ENCODE assay signal across 8 mouse cellular contexts in the genomic region with DNA sequence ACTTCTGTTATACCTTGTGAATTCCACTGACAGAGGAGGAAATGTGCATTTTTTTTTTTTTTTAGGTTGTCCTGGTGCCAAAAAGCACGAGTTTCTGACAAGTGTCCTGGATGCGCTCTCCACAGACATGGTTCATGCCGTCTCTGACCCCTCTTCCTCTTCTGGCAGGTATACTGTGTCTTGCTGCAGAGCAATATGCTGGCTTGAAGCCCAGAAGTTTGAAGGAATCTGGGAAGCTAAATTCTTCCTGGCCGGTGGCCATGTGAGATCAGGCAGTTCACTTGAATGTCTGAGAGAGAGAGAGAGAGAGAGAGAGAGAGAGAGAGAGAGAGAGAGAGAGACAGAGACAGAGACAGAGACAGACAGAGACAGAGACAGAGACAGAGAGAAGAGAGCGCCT.
DNase-seq lines count a peak whose midpoint lies in the region; ATAC-seq lines count a peak whose summit lies in the region.

No protein-coding gene starts in this region.

- H3K27ac ChIP-seq in limb, embryonic 13.5 days, result no peak overlapping the region
- no peak overlapping the region for H3K27ac ChIP-seq in limb, embryonic 10.5 days
- no peak overlapping the region for H3K27ac ChIP-seq in embryonic facial prominence, embryonic 14.5 days (replicated peaks; ENCODE audit: low read depth, low read length)

- H3K27me3 ChIP-seq in limb, embryonic 13.5 days, result no peaks in the 10 kb centered on the region
- H3K27me3 ChIP-seq in limb, embryonic 10.5 days (ENCODE audit: low read depth, poor library complexity, severe bottlenecking), result no peaks in the 10 kb centered on the region
- H3K27me3 ChIP-seq in embryonic facial prominence, embryonic 14.5 days (replicated peaks; ENCODE audit: control insufficient read depth, insufficient read depth, low read length), result no peaks in the 10 kb centered on the region

- H3K4me3 ChIP-seq in limb, embryonic 13.5 days, result no peak overlapping the region
- no peak overlapping the region for H3K4me3 ChIP-seq in limb, embryonic 10.5 days
- H3K4me3 ChIP-seq in embryonic facial prominence, embryonic 14.5 days (ENCODE audit: low read depth, low read length), result no peak overlapping the region

- no peak overlapping the region for H3K4me2 ChIP-seq in limb, embryonic 13.5 days (replicated peaks)
- no peak overlapping the region for H3K4me2 ChIP-seq in embryonic facial prominence, embryonic 14.5 days (ENCODE audit: low read depth, low read length)

- H3K4me1 ChIP-seq in limb, embryonic 13.5 days, result peaks cover 30% of the 10 kb centered on the region
- H3K4me1 ChIP-seq in limb, embryonic 10.5 days, result peaks cover 13% of the 10 kb centered on the region
- peaks cover 18% of the 10 kb centered on the region for H3K4me1 ChIP-seq in embryonic facial prominence, embryonic 14.5 days (ENCODE audit: control insufficient read depth, insufficient read depth, low read length)

- H3K36me3 ChIP-seq in limb, embryonic 13.5 days, result peaks cover 15% of the 10 kb centered on the region
- H3K36me3 ChIP-seq in limb, embryonic 10.5 days, result no peaks in the 10 kb centered on the region
- H3K36me3 ChIP-seq in embryonic facial prominence, embryonic 14.5 days (ENCODE audit: control insufficient read depth, insufficient read depth, low read length), result 0 out of 2 replicates have a peak, but pooled peaks cover 6% of the 10 kb centered on the region

- no peaks in the 10 kb centered on the region for H3K9me3 ChIP-seq in limb, embryonic 13.5 days
- no peaks in the 10 kb centered on the region for H3K9me3 ChIP-seq in limb, embryonic 10.5 days (replicated peaks)
- H3K9me3 ChIP-seq in embryonic facial prominence, embryonic 14.5 days (ENCODE audit: control insufficient read depth, low read length), result no peaks in the 10 kb centered on the region

- WGBS in limb, embryonic 13.5 days, result 57% methylated on average over 5 of the region's 5 CpGs
- WGBS in limb, embryonic 10.5 days, result 87% methylated on average over 5 of the region's 5 CpGs
- 33% methylated on average over 5 of the region's 5 CpGs for WGBS in embryonic facial prominence, embryonic 14.5 days

- 0 out of 2 replicates have a peak, but pooled peaks have one; percentile 58 for ATAC-seq in limb, embryonic 13.5 days (ENCODE audit: low FRiP score, low read depth)
- peak; percentile 81 for ATAC-seq in embryonic facial prominence, embryonic 14.5 days (ENCODE audit: low read depth)

- no peak overlapping the region for H3K9ac ChIP-seq in limb, embryonic 13.5 days
- no peak overlapping the region for H3K9ac ChIP-seq in embryonic facial prominence, embryonic 14.5 days (ENCODE audit: low read depth, low read length)

- DNase-seq in limb, embryonic 10.5 days (ENCODE audit: low spot score), result no peak
- peak; percentile 96 for DNase-seq in embryonic facial prominence, embryonic 14.5 days (ENCODE audit: low spot score)
- peak; percentile 81 for DNase-seq in kidney, adult 11 months
- DNase-seq in lung, postnatal 4 days, result peak; percentile 55 to 72
- no peak for DNase-seq in retina, postnatal 1 day
- DNase-seq in left cerebral cortex, adult 8-10 months (ENCODE audit: low spot score in 2 of 2), result no peak
- no peak for DNase-seq in layer of hippocampus, postnatal 25 days (ENCODE audit: extremely low spot score in 1 of 2, low spot score in 1 of 2)

Comparison
In these comparisons a context has a peak if more than half of its experiments do, and no peak if none do; other contexts are left out.
1. DNase-seq: peak in embryonic facial prominence, embryonic 14.5 days (single experiment), kidney, adult 11 months (single experiment) and lung, postnatal 4 days (2 of 2); none in limb, embryonic 10.5 days (single experiment), retina, postnatal 1 day (single experiment), left cerebral cortex, adult 8-10 months (0 of 2) and layer of hippocampus, postnatal 25 days (0 of 2).